Mouse (Mus musculus) liver, postnatal 0 days (tissue): ENCODE measurements around the gene Ap1m2. TPM values are rescaled to one million over a fixed set of nuclear protein-coding genes. Genes with fewer than 3 reads are reported as not detected.

Experiments used
- ATAC-seq: fragments of 200-750 bp; cut with Nextera tagmentation; 2 replicates; pipeline ENCODE4 v1.8.0; 2017; ENCODE audit warnings: mild to moderate bottlenecking, moderate library complexity
- DNase-seq: peaks from one replicate; pipeline ENCODE4 v3.0.0-alpha.2; 2016
- H3K27ac ChIP-seq: fragments of 300-500 bp; sonication (generic); 2 replicates; pipeline ENCODE4 v1.5.1; 2014; ENCODE audit warnings: antibody characterized with exemption, moderate library complexity, mild to moderate bottlenecking, low read depth
- H3K27me3 ChIP-seq: fragments of 300-500 bp; sonication (generic); 2 replicates; pipeline ENCODE4 v1.6.1; 2014; ENCODE audit warnings: low read length, control low read depth, mixed read lengths; ENCODE audit not compliant: insufficient read depth
- H3K36me3 ChIP-seq: fragments of 300-500 bp; sonication (generic); replicated peaks from 2 replicates; pipeline ENCODE4 v1.6.1; 2014; ENCODE audit warnings: mild to moderate bottlenecking, control low read depth, low read length, moderate library complexity, mixed read lengths; ENCODE audit not compliant: insufficient read depth
- H3K4me1 ChIP-seq: fragments of 300-500 bp; sonication (generic); 2 replicates; pipeline ENCODE4 v1.6.1; 2014; ENCODE audit warnings: antibody characterized with exemption, mild to moderate bottlenecking, control low read depth; ENCODE audit not compliant: insufficient read depth
- H3K4me2 ChIP-seq: fragments of 300-500 bp; sonication (generic); 2 replicates; pipeline ENCODE4 v1.6.1; 2014; ENCODE audit warnings: low read depth, mild to moderate bottlenecking, low read length, moderate library complexity, mixed read lengths
- H3K4me3 ChIP-seq: fragments of 300-500 bp; sonication (generic); 2 replicates; pipeline ENCODE4 v1.5.1; 2014; ENCODE audit warnings: low read depth, low read length
- H3K9ac ChIP-seq: fragments of 300-500 bp; sonication (generic); replicated peaks from 2 replicates; pipeline ENCODE4 v1.6.1; 2014; ENCODE audit warnings: mild to moderate bottlenecking, moderate library complexity
- H3K9me3 ChIP-seq: fragments of 300-500 bp; sonication (generic); 2 replicates; pipeline ENCODE4 v1.6.1; 2016; ENCODE audit warnings: mild to moderate bottlenecking, control low read depth, low read length, mixed read lengths
- CTCF ChIP-seq: sonication (generic); IDR thresholded peaks from 2 replicates; pipeline ENCODE4 v1.5.1; 2016; ENCODE audit warnings: antibody characterized with exemption, low read depth
- EP300 ChIP-seq: IDR thresholded peaks from 2 replicates; pipeline ENCODE4 v1.6.1; 2016; ENCODE audit warnings: antibody characterized with exemption, low read depth, mild to moderate bottlenecking
- WGBS: fragments of 180-500 bp; shearing (Covaris S2); extraction: QIAGEN DNeasy Blood & Tissue Kit; methylation state at CpG from one replicate; pipeline ENCODE4 v1.1.7; 2014; ENCODE audit not compliant: insufficient replicate concordance; 5-methylcytosine and 5-hydroxymethylcytosine counted together
- polyA plus RNA-seq: library from polyadenylated mRNA; unstranded; fragments of >200 nt; fragmentation: Nextera tagmentation; extraction: Ambion mirVana; gene quantifications from 2 replicates; pipeline ENCODE4 v1.2.1, GENCODE M21; 2015

The Ap1m2 gene
- polyA plus RNA-seq, 1 experiment from 2014 or later: 0.54 TPM

DNA sequence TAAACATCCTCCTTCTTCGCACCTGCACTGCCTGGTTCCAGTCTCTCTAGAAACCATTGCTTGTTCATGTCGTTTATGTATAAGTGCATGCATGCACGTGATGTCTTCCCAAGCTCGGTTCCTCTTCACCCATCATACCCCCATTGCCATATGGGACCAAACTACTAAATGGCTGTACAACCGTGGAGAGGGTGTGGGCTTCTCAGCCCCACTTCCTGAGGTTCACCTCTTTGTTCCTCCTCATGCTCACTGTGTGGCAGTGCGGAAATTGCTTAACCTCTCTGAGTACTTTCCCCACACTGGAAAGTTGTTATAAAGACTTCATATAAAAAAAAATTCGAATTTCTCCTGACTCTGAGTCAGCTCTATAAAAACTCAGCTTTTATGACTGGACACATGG lies 4.6 kb upstream of the Ap1m2 start:
- peaks cover 12% of the 10 kb centered on the region for H3K27me3 ChIP-seq
- no peak overlapping the region for H3K4me3 ChIP-seq
- TF ChIP-seq EP300: no peak
- TF ChIP-seq CTCF: no peak
- no peaks in the 10 kb centered on the region for H3K9me3 ChIP-seq
- ATAC-seq (no peak), DNase-seq (no peak)
- no peak overlapping the region for H3K9ac ChIP-seq
- WGBS: 49% methylated on average over 7 of the region's 7 CpGs
- H3K4me2 ChIP-seq: no peak overlapping the region
- H3K27ac ChIP-seq: peak overlapping the region; percentile 29; the same call in 1 of the 2 replicates
- H3K4me1 ChIP-seq: peaks cover 26% of the 10 kb centered on the region
- H3K36me3 ChIP-seq: no peaks in the 10 kb centered on the region

DNA sequence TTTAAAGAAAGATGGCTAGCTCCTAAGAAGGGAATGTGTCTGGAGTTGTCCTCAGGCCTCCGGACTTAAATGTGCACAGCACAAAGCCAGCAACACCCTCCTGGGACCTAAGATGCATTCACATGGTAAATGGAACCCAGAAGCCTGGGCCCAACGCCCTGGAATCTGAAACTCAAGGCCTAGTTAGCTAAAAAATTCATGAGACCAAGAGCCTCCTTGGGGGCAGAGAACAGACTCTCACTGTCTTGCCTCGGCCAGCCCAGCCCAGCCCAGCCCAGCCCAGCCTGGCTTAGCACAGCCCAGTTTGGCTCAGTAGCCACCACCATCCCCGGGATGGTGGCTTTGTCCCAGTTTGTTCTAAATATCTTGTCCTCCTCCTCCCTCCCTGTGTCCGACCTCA lies 3.3 kb upstream of the Ap1m2 start:
- no peak overlapping the region for H3K9ac ChIP-seq
- H3K27me3 ChIP-seq: peaks cover 13% of the 10 kb centered on the region
- ATAC-seq (no peak), DNase-seq (no peak)
- H3K9me3 ChIP-seq: no peaks in the 10 kb centered on the region
- WGBS: 57% methylated on average over 5 of the region's 5 CpGs
- TF ChIP-seq CTCF: no peak
- TF ChIP-seq EP300: no peak
- H3K4me1 ChIP-seq: peaks cover 17% of the 10 kb centered on the region
- no peak overlapping the region for H3K27ac ChIP-seq
- no peak overlapping the region for H3K4me3 ChIP-seq
- no peak overlapping the region for H3K4me2 ChIP-seq
- no peaks in the 10 kb centered on the region for H3K36me3 ChIP-seq

DNA sequence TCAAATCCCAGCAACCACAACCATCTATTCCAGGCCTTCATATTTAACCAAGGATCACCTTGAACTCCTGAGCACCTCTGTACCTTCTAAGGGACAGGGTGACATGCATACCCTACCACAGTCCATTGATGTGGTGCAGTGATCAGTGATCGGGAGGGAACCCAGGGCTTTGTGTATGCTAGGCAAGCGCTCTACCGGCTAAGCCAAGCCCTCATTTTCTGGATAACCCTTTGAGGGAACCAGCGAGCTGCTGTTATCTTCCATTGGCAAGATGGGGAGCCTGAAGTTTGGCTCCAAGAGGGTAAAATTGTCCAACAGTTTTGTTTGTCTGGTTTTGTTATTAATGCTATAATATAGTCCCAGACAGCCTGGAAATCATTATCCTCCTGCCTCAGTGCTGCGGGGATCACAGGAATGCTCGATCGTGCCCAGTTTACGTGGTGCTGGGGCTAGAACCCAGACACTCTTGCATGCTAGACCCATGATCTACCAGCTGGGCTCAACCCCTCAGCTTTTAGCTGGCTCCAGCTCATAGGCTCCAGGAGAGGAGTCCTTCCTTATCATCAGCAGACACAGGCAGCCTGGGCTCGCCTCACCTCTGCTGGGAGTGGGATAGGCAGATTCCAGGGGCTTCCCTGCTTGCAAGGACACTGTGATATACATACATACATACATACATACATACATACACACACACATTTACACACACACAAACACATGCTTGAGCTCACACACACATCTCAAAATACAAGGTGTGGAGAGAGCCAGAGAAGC lies 2.4 kb upstream of the Ap1m2 start:
- WGBS: 75% methylated on average over 9 of the region's 9 CpGs
- H3K9me3 ChIP-seq: no peaks in the 10 kb centered on the region
- DNase-seq: no peak
- H3K36me3 ChIP-seq: no peaks in the 10 kb centered on the region
- H3K9ac ChIP-seq: no peak overlapping the region
- H3K27me3 ChIP-seq: peaks cover 13% of the 10 kb centered on the region
- TF ChIP-seq EP300 (no peak), CTCF (no peak)
- H3K4me2 ChIP-seq: no peak overlapping the region
- H3K4me3 ChIP-seq: no peak overlapping the region
- H3K4me1 ChIP-seq: peaks cover 13% of the 10 kb centered on the region
- peak; percentile 49 for ATAC-seq
- no peak overlapping the region for H3K27ac ChIP-seq

DNA sequence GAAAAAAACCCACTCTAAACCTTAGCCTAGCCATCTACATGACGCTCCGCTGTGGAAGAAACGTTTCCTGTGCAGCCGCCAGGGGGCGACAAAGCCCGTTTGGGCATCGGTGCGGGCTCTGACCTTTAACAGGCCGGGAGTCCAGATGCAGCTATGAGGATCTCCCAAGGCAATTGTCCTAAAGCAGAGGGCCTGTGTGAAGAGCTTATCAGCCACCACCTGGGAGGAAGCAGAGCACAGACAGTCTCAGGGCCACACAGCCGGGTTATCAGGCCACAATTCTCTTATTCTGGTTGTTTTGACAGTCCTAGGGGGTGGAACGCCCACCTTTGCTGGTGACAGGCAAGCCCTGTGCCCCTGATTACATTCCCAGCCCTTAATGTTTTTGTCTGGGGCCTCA lies 1.3 kb upstream of the Ap1m2 start:
- DNase-seq (peak; percentile 94), ATAC-seq (peak; percentile 89)
- Histone ChIP-seq H3K4me2 (no peak overlapping the region), H3K9me3 (no peaks in the 10 kb centered on the region), H3K4me3 (no peak overlapping the region), H3K27ac (no peak overlapping the region), H3K9ac (no peak overlapping the region), H3K27me3 (peaks cover 13% of the 10 kb centered on the region), H3K36me3 (no peaks in the 10 kb centered on the region), H3K4me1 (peaks cover 10% of the 10 kb centered on the region)
- TF ChIP-seq CTCF (peak; percentile 99), EP300 (peak; percentile 75)
- 3% methylated on average over 11 of the region's 11 CpGs for WGBS

DNA sequence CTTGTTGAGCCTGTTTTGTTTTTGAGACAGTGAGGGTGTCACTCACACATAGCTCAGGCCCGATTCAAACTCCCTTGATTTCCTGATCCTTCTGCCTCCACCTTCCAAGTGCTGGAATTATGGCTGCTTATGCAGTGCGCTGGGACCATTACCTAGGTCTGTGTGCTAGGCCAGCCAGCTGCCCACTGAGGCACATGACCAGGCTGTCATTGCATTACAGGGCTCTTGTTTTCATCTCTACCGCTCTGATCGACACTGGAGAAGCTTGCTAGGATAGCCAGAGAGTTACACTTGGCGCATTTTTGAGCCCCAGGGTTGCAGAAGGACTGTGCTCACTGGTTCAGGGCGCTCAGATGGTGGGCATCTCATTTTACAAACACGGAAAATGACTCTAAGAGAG lies 442 bp downstream of the Ap1m2 start:
- 56% methylated on average over 7 of the region's 7 CpGs for WGBS
- Histone ChIP-seq H3K36me3 (no peaks in the 10 kb centered on the region), H3K27ac (no peak overlapping the region), H3K9ac (no peak overlapping the region), H3K9me3 (no peaks in the 10 kb centered on the region), H3K4me3 (no peak overlapping the region), H3K27me3 (peaks cover 13% of the 10 kb centered on the region), H3K4me1 (peaks cover 10% of the 10 kb centered on the region; the same call in 1 of the 2 replicates), H3K4me2 (no peak overlapping the region)
- DNase-seq: no peak
- TF ChIP-seq CTCF (no peak), EP300 (no peak)
- ATAC-seq: no peak

DNA sequence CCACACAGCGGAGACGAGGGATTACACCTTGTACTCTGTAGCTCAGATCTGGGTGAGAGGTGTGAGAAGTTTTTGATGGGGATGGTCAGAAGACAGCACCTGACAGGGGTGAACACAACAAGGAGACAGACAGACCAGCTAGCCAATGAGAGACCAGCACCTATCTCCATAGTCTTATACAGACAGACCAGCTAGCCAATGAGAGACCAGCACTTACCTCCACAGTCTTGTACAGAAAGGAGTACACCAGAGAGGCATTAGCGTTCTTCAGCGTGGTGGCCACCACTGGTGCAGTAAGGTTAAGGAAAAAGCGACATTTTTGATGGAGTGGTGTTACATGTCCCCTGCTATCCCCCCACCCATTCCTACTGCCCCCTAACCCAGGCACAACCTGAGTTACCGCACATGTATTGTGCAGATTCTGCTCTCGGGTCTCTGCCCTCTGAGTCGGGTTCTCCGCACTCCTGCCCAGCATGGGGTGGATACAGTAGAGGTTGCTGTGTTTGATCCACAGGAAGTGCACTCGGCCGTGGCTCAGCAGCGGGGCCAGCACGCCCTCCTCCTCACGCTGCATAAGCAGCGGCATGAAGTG lies 2.9 kb downstream of the Ap1m2 start:
- Histone ChIP-seq H3K9me3 (no peaks in the 10 kb centered on the region), H3K9ac (no peak overlapping the region), H3K4me2 (no peak overlapping the region), H3K4me3 (no peak overlapping the region), H3K27me3 (peaks cover 13% of the 10 kb centered on the region), H3K27ac (no peak overlapping the region), H3K36me3 (no peaks in the 10 kb centered on the region), H3K4me1 (peaks cover 3% of the 10 kb centered on the region; the same call in 1 of the 2 replicates)
- DNase-seq (no peak), ATAC-seq (peak; percentile 29; the same call in 1 of the 2 replicates)
- WGBS: 56% methylated on average over 15 of the region's 15 CpGs
- no peak for TF ChIP-seq EP300
- TF ChIP-seq CTCF: no peak
